Comparison of ENCODE assay signal across 12 mouse cellular contexts in genomic region chr16:34063313-34063712, GRCm38 (mm10).
DNase-seq lines count a peak whose midpoint lies in the region; ATAC-seq and TF ChIP-seq lines count a peak whose summit lies in the region.
"Had no signal": no experiment of that assay in that cellular context is flagged by ENCODE, and none has a peak within 500 bp of the region (broad histone marks: within the 10 kb centered on the region; RNA-seq: fewer than 3 reads in every experiment).

No protein-coding gene starts in this region.

- H3K4me3 ChIP-seq in midbrain, postnatal 0 days (ENCODE audit: low read depth, low read length): no peak overlapping the region

- no peaks in the 10 kb centered on the region for H3K4me1 ChIP-seq in midbrain, postnatal 0 days (ENCODE audit: insufficient read depth, low read length)

- WGBS in midbrain, postnatal 0 days: 59% methylated on average over 4 of the region's 4 CpGs

- H3K27ac ChIP-seq in midbrain, postnatal 0 days (ENCODE audit: low read depth, low read length): no peak overlapping the region
- H3K27ac ChIP-seq: kidney, postnatal 0 days had no signal

- TF ChIP-seq CTCF in midbrain, postnatal 0 days (IDR thresholded peaks at IDR 0.05): no peak

- peak; percentile 61 for DNase-seq in left cerebral cortex, postnatal 4 days
- no peak for DNase-seq in left cerebral cortex, adult 18-20 months (ENCODE audit: low spot score in 2 of 2)
- peak; percentile 37 to 43 for DNase-seq in cerebellum, adult 18-20 months
- peak; percentile 66 to 78 for DNase-seq in cerebellum, postnatal 10 days
- DNase-seq in midbrain, postnatal 0 days (ENCODE audit: low spot score): peak; percentile 46
- no peak for DNase-seq in thymus, postnatal 25 days
- no peak for DNase-seq in gastrocnemius, postnatal 10 days
- DNase-seq: heart, adult 11 months; lung, postnatal 36 days; right cerebral cortex, postnatal 4 days; thymus, adult 2 months had no signal

- H3K9ac ChIP-seq in midbrain, postnatal 0 days (replicated peaks; ENCODE audit: low read length, poor library complexity, severe bottlenecking): no peak overlapping the region

- no peaks in the 10 kb centered on the region for H3K27me3 ChIP-seq in midbrain, postnatal 0 days (ENCODE audit: insufficient read depth, low read length)

- no peaks in the 10 kb centered on the region for H3K36me3 ChIP-seq in midbrain, postnatal 0 days (ENCODE audit: insufficient read depth, low read length)

- H3K4me2 ChIP-seq in midbrain, postnatal 0 days (ENCODE audit: low read depth, low read length, poor library complexity, severe bottlenecking): no peak overlapping the region

- intact Hi-C loops in left cerebral cortex, postnatal 4 days (cut with DNase I): no loop called here

- ATAC-seq in midbrain, postnatal 0 days (ENCODE audit: low FRiP score): no peak

- H3K9me3 ChIP-seq in midbrain, postnatal 0 days (ENCODE audit: low read length): no peaks in the 10 kb centered on the region

Comparison
In these comparisons a context has a peak if more than half of its experiments do, and no peak if none do; other contexts are left out.
1. DNase-seq: peak in left cerebral cortex, postnatal 4 days (single experiment), cerebellum, adult 18-20 months (2 of 2), cerebellum, postnatal 10 days (2 of 2) and midbrain, postnatal 0 days (single experiment); none in left cerebral cortex, adult 18-20 months (0 of 2), thymus, postnatal 25 days (single experiment) and gastrocnemius, postnatal 10 days (single experiment).